Mouse (Mus musculus): ENCODE data around the gene Mtfr1l.

Gene Mtfr1l

DNA sequence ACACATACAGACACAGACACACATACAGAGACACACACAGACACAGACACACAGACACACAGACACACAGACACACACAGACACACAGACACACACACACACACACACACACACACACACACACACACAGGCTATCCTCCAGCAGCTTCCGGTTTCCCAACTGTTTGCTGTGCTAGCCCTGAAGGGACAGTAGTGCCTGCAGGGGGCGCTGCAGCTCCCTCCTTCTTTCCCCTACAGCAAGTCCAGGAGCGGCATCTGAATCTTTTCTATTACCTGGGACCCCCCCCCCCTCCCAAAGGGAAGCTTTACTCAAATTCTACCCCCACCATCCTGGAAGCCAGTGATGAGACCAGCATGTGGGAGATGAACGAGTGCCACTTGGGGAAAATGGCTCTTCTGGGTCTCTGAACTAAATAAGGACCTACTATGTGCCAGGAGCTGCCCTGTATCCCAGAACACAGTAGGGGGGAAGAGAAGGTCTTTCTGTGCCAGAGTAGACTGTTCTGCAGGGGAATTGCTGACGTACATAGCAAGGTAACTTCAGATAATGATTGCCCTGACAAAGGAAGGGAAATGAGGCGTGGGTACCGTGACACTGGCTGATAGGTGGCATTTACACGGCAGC is 20.9 kb upstream of the Mtfr1l start:
- DNase-seq: no peak

DNA sequence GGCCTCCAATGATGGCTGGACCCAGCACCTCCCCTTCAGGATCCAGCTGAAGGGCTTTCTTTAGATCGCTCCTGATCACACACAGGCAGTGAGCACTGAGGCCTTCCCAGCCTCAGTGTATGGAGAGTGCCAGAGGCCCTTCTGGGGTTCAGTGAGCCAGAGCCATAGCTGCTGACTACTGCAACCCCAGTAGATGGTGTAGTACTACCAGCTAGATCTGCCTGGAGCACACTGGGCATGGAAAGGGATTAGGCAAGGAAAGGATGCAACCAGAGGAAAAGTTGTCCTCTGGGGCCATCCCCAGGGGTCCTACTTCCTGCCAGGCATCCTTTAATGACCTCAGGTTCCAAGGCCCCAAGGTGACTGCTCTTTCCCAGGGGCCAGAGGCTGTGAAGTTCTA is 18.4 kb upstream of the Mtfr1l start:
- DNase-seq: no peak

DNA sequence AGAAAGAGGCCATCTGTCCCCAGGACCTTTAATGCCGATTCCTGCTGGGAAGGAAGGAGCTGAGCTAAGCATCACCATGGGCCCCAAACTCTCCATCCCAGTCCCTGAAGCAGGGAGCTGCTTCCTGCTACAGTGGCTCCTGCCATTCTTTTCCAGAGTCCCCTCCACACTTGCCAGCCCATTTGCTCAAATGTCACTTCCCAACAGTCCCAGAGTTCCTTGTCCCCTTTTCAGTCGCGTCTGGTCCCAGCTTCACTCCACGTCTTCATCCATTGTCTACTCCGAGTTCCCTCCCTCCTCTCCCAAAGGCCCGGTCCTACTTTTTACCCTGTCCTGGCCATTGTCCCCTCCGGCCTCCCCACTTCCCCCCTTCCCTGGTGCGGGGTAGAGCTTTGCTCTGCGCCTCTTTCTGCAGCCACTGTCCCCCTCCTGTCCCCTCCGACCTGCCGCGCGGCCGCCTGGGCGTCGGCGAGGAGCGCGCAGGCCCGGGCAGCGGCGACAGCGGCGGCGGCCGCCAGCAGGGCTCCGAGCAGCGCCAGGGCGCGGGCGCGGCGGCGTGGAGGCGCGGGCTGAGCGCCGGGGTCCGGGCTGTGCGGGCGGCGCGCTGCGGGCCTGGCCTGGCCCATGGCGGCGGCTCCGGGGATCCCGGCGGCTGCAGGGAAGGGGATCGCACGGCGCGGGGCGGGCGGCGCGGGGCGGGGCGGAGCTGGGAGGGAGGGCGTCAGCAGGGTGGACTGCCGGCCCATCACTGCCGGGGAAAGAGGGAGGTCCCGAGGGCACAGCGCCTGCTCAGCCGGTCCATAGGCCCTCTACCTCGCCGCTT is 16.5 kb upstream of the Mtfr1l start, which contains the start of gene Selenon:
Gene Selenon, minus strand, starts transcription at position 673 of the 823 bp plus-strand sequence.
- no peak for DNase-seq

DNA sequence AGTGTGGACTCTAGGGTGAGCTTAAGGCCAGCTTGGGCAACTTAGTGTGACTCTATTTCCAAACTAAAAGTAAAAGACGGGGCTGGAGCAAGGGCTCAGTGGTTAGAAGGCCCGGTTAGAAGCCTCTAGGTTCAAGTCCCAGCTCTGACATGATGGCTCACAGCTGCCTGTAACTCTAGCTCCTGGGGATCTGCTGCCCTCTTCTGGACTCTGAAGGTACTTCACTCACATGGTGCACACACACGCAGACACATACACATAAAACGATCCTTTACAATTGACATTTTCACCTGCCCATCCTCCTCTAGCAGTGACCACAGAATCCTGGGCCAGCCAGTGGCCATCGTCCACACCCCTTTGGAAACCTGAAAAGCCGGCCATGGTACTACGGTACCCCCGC is 14.7 kb upstream of the Mtfr1l start:
- no peak for DNase-seq

DNA sequence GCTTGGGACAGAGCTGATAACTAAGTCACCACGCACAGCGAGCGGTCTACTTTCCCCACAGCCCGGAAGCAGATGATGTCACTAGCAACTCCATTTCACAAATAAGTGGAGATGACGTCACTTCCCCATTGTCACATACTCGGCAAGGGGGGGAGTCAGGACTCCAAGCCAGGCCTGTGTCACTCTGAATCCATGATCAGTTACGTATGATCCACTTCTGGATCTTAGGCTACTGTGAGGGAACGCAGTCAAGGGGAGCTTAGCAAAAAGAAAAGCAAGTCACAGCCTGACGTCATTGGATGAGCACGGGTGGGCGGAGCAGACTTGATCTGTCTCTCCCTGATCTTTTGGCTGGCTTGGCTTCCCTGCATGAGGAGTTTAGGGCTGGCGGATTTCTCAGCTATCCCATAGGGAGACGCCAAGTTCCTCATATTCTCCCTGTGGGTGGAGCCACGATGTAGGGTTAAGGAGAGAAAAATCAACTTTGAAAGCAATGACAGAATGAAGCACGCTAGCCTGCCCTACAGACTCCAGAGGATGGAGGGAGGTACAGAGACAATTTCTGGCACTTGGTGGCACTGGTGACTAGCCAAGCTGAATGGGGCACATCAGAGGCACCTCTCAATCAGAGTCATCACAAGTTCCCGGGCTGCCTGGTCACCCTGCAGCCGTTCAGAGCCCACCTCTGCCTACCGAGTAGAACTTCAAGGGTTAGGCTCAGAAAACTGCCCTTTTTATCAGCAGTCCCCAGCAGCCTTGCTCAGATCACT is 13.2 kb upstream of the Mtfr1l start:
- no peak for DNase-seq

DNA sequence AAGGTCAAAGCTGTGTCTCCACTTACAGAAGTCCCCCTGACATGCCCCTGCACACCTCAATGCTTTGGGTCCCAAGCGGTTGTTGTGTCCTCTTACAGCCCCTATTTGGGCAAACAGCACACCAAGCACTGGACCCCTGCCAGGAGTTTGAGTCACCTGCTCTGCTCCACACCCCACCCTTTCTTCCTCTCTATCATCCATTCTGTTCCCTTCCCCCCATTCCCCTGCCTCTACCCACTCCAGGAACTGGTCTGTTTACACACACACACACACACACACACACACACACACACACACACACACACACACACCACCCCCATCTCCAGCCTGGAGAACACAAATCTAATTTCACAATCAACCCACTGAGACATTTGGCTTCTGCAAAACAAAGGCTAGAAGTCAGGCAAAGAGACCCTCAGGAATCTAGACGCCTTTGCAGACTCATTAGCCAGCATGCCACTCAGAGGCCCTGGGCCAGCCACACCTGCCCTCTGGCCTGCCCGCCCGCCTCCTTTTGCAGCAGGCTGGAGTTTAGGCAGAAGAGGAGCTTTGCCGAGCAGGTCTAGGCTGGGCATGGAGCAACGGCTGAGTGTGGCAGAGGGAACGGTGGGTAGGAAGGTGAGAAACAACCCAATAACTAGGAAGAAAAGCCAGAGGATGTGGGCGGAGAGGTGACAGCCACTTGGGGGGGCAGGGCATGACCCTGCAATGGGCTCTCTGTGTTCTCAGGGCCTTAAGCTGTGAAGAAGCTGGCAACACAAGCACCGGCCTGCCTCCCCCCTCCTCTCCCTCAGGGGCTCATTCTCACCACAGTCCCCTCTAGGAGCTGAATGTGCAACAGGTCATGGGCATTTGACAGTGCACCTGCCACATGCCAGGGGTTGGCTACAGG is 11.9 kb upstream of the Mtfr1l start:
- no peak for DNase-seq

DNA sequence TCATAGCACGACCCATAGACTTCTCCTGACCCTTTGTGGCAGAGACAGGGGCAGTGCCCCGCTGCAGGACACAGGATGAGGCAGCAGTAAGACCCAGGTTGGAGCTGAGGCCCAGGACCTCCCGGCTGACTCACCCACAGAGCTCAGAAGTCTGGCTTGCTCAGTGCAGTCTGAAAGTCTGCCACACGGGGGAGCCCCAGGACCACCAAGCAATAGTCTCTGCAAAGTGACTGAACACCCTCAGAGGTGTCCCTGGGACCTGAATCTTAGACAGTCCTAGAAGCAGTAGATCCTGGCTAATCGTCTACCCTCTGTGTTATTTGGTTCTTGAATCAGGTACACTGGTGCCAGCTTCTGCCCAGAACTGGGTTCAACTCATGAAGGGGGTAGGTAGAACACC is 8.1 kb upstream of the Mtfr1l start:
- DNase-seq: peak; percentile 69 to 72

DNA sequence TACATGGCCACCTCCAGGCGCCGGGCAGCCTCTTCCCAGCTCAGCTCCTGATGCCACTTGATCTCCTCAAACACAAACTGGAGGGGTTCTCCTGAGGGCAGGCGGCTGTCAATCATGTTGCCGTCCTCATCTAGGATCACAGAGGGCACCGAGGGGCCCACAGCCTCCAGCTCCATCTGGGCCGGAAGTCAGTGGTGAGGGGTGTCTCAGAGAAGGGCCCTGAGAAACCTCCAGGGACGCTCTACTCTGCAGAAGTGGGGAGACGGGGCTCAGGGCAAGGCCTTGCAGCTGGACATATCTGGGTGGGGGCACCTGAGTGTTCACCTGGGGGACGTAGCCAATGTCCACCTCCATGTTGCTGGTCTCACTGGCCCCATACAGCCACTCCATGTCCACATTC is 7.5 kb upstream of the Mtfr1l start:
- no peak for DNase-seq

DNA sequence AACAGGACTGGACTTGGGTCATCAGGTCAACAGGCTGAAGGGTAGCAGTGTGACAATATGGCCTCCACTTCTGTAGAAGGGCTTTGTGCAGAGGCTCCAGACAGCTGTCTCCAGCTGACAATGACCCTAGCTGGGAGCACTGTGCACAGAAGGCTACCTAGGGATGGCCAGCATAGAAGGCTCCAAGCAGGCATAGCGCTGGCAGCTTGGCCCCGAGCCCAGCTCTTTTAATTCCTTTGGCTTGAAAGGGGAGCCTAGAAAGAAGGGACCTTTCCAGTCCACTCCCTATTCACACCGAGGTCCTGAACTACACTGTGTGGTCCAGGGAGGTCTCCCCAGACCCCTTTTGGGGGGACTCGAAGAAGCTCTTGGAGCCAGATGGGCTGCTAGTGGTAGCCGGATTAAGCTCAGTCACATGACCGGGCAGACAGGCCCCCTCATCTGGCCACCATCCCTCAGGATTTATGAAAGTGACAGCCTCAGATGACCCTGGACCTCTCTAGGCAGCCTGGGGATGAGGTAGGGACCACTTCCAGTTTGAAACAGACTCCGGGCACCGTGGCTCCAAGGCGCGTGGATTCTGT is 3.9 kb upstream of the Mtfr1l start:
- no peak for DNase-seq

DNA sequence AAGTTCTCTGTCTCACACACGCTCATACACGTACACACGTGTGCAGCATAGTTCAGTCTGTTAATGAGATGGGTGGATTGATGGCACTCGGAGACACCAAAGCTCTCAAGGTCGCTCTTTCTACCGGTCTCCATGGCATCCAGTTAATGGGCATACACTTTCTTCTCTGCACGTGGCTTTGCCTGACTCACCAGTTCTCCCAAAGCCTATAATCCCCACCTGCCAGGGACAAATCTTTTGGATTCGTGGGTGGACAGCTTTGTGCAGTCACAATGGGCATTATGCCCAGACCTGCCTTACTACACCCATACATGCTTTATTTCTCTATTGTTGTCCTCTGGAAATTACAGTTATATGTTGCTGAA is 582 bp upstream of the Mtfr1l start:
- DNase-seq: no peak

DNA sequence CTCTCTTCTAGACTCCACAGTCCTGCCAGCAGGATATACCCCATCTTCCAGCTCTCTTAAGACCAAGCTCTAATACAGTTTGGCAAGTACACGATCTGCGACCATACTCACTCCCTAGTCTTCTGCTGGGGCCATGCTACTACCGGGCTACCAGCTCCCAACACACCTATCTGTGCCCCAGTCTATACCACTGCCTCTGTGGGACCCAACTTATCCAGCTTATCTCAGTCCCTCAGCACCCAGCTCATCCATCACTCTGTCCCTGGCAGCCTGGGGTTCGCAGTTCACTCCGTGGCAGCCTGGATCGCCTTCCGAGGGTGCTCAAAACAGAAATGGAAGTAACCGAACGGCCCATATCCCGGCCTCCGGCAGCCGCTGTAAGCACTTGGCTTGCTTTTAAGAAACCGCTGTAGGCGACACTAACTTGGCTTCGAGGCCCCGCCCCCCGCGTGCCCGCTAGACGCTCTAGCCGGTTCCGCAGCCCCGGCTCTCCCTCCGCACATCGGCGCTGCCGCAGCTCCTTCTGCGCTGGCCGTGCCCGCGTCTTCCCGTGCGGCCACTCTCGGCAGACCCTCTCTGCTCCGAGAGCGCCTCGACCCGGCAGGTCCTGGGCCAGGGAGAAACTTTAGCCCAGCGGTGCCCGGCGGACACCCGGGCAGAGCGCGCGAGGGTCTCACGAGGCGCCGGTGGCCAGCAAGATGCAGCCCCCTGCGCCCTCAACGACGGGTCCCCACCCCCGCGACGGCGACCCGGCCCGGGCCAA is 882 bp downstream of the Mtfr1l start:
- peak; percentile 66 to 69 for DNase-seq

DNA sequence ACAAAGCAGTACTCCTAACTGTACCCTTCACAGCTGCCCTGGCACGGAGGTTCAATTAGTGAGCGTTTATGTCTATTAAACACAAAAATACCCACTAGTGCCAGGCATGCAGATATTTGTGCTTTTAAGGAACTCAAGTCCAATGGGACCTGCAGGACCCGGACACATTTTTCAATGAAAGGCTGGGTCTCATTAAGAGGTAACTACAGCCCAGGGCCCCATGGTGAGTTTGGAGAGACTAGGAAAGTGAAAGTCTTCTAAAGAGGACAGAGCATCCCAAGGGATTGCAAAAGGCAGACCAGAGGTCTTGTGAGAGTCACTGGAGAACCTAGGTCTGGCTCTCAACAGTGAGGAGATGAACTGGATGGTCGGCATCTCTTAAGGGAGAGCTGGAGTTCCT is 1.8 kb downstream of the Mtfr1l start:
- no peak for DNase-seq

DNA sequence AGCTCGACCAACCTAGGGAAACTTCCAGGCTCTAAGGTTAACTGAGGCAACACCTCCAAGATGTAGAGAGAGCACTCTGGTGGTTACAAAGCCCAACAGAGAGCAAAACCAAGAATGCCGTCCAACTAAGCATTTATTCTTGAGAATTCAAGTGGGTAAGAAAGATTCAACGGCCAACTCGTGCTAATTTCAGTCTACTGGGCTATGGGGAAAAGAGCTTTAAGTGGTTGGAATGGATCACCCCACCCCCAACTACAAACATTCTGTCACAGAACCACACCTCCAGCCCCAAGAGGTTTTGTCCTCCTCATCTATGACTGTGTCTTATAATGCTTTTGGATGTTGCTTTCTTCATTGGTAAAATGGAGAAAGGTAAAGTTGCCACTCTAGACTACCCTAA is 2.3 kb downstream of the Mtfr1l start:
- DNase-seq: no peak

DNA sequence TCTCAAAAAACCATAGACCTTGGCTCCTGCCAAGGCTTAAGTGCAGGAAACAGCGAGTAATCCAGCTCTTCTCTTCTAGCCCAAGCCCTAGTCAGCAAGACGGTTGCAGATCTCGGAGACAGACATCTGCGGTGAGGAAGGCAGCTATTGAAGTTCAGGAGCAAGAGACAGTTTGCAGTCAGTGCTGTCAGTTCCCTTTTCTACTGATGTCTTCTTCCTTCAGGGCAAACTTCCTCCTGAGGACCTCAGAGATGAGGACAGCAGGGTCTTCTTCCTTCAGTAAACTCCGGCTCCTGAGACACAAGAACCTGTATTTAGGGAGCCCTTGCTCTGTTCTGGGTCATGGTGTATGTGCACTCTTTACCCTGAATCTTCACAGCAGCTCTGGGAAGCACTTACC is 9.0 kb downstream of the Mtfr1l start:
- no peak for DNase-seq

DNA sequence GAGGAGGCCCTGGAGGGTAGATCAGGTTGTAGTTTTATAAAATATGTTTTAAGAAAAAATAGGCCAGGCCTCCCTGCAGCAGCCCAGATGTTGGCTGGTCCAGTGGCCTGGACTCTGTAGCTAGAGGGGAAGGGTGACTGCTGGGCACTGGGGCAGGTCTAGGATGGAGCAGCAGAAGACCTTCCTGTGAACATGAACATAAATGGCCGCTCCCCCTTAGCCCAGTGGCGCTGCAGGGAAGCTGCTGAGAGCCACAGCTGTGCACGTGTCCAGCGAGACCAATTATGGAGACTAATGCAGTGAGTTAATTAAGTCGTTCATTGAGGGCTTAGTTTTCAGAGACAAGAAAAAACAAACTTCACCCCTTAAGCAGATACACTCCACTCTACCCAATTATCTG is 9.4 kb downstream of the Mtfr1l start:
- DNase-seq: no peak

DNA sequence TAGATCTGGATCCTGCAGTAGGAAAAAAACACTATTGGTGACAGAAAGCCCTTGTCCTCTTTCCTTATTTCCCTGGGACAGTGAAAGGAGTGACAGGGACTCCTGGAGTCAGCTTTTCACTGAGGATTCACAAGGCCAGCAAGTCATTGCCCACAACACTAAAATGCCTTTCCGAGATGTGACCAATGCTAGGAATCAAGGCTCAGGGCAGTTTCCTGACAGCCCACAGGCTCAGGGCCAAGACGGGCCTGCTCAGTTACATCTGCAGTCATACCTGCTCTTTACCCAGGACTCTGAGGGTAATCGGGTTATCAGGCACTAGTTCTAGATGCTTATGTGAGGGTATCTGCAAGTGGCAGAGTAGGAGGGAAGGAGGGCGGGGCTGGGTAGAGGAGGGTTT is 11.7 kb downstream of the Mtfr1l start:
- no peak for DNase-seq

DNA sequence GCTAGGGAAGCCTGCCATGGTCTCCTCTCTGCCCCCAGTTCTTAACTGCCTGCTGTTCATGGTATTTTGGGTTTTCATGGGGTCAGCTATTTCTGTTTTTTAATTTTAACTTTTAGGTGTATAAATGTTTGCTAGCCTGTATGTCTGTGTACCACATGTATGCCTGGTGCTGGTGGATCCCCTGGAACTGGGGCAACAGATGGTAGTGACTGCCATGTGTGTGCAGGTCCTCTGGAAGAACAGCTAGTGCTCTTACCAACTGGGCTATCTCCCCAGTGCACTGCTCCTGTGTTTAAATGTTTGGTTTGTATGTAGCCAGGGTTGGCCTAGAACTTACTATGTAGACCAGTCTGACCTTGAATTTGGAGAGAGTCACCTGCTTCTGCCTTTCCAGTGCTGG is 15.9 kb downstream of the Mtfr1l start:
- no peak for DNase-seq

DNA sequence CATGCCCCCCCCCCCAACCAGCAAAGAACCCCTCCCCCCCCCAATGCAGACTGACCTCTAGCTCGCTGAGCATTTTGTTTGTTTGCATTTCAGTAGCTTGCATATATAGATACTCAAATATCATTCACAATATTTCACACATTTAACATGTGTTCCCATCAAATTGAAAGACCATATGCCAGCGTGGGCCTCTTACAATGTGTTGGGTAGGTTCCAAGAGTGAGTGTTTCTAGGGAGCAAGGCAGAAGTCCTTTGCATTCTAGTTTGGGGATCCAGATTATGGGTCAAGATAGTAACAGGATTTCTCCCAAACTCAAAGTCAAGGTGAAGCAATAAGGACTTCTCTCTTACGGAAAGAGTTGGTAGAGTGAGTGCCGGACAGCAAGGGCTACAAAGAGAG is 16.6 kb downstream of the Mtfr1l start:
- no peak for DNase-seq

DNA sequence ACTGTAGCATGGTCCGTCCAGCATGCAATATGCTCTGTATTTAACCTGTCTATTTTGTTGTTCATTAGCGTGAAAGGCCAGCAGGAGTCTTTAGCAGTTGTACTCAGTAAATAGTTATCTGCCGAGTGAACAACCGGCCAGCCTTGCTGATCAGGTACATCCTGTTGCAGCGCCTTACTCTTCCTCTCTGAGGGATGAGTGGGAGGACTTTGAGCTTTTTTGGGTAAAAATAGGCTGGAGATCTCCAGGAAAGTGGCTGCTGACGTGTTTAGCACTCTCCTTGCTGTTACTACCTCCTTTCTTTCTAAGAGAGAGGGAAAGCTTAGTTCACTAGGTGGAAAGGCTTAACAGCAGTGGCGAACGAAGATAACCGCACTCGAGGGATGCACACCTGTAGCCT is 17.5 kb downstream of the Mtfr1l start:
- no peak for DNase-seq

DNA sequence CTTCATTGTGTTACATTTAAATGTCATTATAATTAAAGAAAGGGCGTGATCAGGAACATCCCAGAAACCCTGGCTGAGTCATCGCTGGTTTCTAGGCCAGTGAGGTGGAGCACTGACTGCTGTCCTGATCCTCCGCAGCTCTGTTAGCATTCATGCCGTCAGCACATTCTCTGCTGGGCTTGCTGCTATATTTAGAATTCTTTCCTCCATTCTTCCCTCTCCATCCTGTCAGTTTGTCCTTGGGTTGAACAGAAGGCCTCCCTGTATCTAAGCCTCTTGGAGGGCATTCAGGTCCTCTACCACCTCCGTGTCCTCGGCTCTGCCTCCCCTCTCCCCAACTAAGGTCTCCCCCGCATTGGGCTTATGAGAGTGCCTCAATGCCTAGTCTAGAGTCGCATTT is 18.2 kb downstream of the Mtfr1l start:
- DNase-seq: no peak

DNA sequence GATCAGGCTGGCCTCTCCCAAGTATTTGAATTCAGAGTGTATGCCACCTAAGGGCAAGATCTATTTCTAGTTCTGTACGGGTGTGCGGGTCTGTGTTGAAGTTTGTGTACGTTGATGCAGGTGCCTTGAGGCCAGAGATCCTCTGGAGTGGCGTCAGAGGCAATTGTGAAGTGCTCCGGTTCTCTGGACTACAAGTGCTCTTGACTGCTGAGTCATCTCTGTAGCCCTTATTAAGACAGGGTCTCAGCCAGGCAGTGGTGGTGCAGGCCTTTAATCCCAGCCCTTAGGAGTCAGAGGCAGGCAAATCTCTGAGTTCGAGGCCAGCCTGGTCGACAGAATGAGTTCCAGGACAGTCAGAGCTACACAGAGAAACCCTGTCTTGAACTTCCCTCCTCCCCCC is 19.6 kb downstream of the Mtfr1l start:
- DNase-seq: no peak
